23 mouse cellular contexts compared by ENCODE assay signal in genomic region chr11:69698574-69698973, GRCm38 (mm10). TPM values are rescaled to one million over a fixed set of nuclear protein-coding genes. Genes with fewer than 3 reads are reported as not detected.
DNase-seq lines count a peak whose midpoint lies in the region; ATAC-seq and TF ChIP-seq lines count a peak whose summit lies in the region.
"Had no signal": no experiment of that assay in that cellular context is flagged by ENCODE, and none has a peak within 500 bp of the region (broad histone marks: within the 10 kb centered on the region; RNA-seq: fewer than 3 reads in every experiment).

No protein-coding gene starts in this region.

- no peaks in the 10 kb centered on the region for H3K36me3 ChIP-seq in forebrain, postnatal 0 days (ENCODE audit: insufficient read depth)
- no peaks in the 10 kb centered on the region for H3K36me3 ChIP-seq in forebrain, embryonic 12.5 days (replicated peaks)
- H3K36me3 ChIP-seq in liver, embryonic 14.5 days (replicated peaks; ENCODE audit: control insufficient read depth, insufficient read depth, low read depth) = no peaks in the 10 kb centered on the region
- H3K36me3 ChIP-seq in liver, embryonic 11.5 days (ENCODE audit: control insufficient read depth, insufficient read depth, low read length) = no peaks in the 10 kb centered on the region
- no peaks in the 10 kb centered on the region for H3K36me3 ChIP-seq in E14TG2a.4 (ENCODE audit: insufficient read depth, low read length)
- H3K36me3 ChIP-seq: forebrain, embryonic 10.5 days; limb, embryonic 10.5 days; liver, embryonic 13.5 days; midbrain, embryonic 12.5 days had no signal

- H3K4me2 ChIP-seq in forebrain, postnatal 0 days (ENCODE audit: low read depth) = no peak overlapping the region
- H3K4me2 ChIP-seq in forebrain, embryonic 12.5 days = no peak overlapping the region
- no peak overlapping the region for H3K4me2 ChIP-seq in liver, embryonic 14.5 days (ENCODE audit: low read depth)
- no peak overlapping the region for H3K4me2 ChIP-seq in liver, embryonic 11.5 days
- H3K4me2 ChIP-seq: heart, embryonic 11.5 days; hindbrain, embryonic 14.5 days; liver, embryonic 13.5 days; midbrain, embryonic 12.5 days had no signal

- no peak for ATAC-seq in forebrain, postnatal 0 days
- ATAC-seq in forebrain, embryonic 12.5 days (ENCODE audit: low FRiP score) = no peak
- ATAC-seq in liver, embryonic 14.5 days (ENCODE audit: insufficient read depth) = no peak
- no peak for ATAC-seq in liver, embryonic 11.5 days (replicated peaks; ENCODE audit: low FRiP score)
- ATAC-seq: activated CD4-positive, CD25-positive, alpha-beta regulatory T cell, adult 4 months had no signal

- TF ChIP-seq EP300 in liver, embryonic 14.5 days (IDR thresholded peaks at IDR 0.05; ENCODE audit: low read depth) = no peak; the same call in 1 of the 2 replicates

- peaks cover 12% of the 10 kb centered on the region; the same call in 1 of the 2 replicates for H3K4me1 ChIP-seq in forebrain, postnatal 0 days (ENCODE audit: insufficient read depth)
- peaks cover 12% of the 10 kb centered on the region for H3K4me1 ChIP-seq in forebrain, embryonic 12.5 days
- peaks cover 0 to 8% of the 10 kb centered on the region in 2 experiments; a peak in 2 of 4 replicates for H3K4me1 ChIP-seq in liver, embryonic 14.5 days (replicated peaks; ENCODE audit: control insufficient read depth in 2 of 2, insufficient read depth in 2 of 2, low read length in 1 of 2)
- peaks cover 12% of the 10 kb centered on the region for H3K4me1 ChIP-seq in liver, embryonic 11.5 days (replicated peaks; ENCODE audit: control insufficient read depth, insufficient read depth, low read length)
- H3K4me1 ChIP-seq in E14TG2a.4 (replicated peaks; ENCODE audit: low read depth, low read length) = peaks cover 88% of the 10 kb centered on the region

- TF ChIP-seq CTCF in forebrain, postnatal 0 days (IDR thresholded peaks at IDR 0.05; ENCODE audit: low read depth) = peak; percentile 19; the same call in 1 of the 2 replicates
- TF ChIP-seq CTCF in liver, embryonic 14.5 days (IDR thresholded peaks at IDR 0.05; ENCODE audit: low read depth) = peak; percentile 51
- TF ChIP-seq CTCF in E14TG2a.4 (conservative IDR thresholded peaks at IDR 0.05; ENCODE audit: low read length) = peak; percentile 93

- H3K4me3 ChIP-seq in forebrain, postnatal 0 days (ENCODE audit: low read depth, low read length) = no peak overlapping the region
- H3K4me3 ChIP-seq in forebrain, embryonic 12.5 days (replicated peaks) = no peak overlapping the region
- H3K4me3 ChIP-seq in liver, embryonic 14.5 days (ENCODE audit: insufficient read depth in 1 of 2, low read depth in 2 of 2, low read length in 2 of 2) = no peak overlapping the region
- no peak overlapping the region for H3K4me3 ChIP-seq in liver, embryonic 11.5 days (ENCODE audit: low read depth, low read length)
- 0 out of 2 replicates have a peak overlapping the region, but pooled peaks have one; percentile 24 for H3K4me3 ChIP-seq in E14TG2a.4 (replicated peaks; ENCODE audit: low read length)
- H3K4me3 ChIP-seq: forebrain, embryonic 10.5 days; limb, embryonic 10.5 days; liver, embryonic 13.5 days; midbrain, embryonic 12.5 days had no signal

- H3K9ac ChIP-seq in forebrain, postnatal 0 days = no peak overlapping the region
- no peak overlapping the region for H3K9ac ChIP-seq in forebrain, embryonic 12.5 days
- H3K9ac ChIP-seq in liver, embryonic 14.5 days (replicated peaks) = no peak overlapping the region
- no peak overlapping the region for H3K9ac ChIP-seq in liver, embryonic 11.5 days (ENCODE audit: low read depth, low read length)
- H3K9ac ChIP-seq: hindbrain, embryonic 14.5 days; liver, embryonic 13.5 days; midbrain, embryonic 12.5 days had no signal

- no peaks in the 10 kb centered on the region for H3K9me3 ChIP-seq in forebrain, postnatal 0 days (ENCODE audit: low read length)
- H3K9me3 ChIP-seq in forebrain, embryonic 12.5 days = no peaks in the 10 kb centered on the region
- H3K9me3 ChIP-seq in liver, embryonic 14.5 days (ENCODE audit: control insufficient read depth, low read length) = no peaks in the 10 kb centered on the region
- no peaks in the 10 kb centered on the region for H3K9me3 ChIP-seq in liver, embryonic 11.5 days (ENCODE audit: control insufficient read depth, low read length)
- no peaks in the 10 kb centered on the region for H3K9me3 ChIP-seq in E14TG2a.4 (ENCODE audit: low read length)
- H3K9me3 ChIP-seq: forebrain, embryonic 10.5 days; limb, embryonic 10.5 days; liver, embryonic 13.5 days; midbrain, embryonic 12.5 days had no signal

- 69% methylated on average over 5 of the region's 5 CpGs for WGBS in forebrain, postnatal 0 days
- 72% methylated on average over 5 of the region's 5 CpGs for WGBS in forebrain, embryonic 12.5 days
- WGBS in liver, embryonic 14.5 days (ENCODE audit: insufficient replicate concordance) = 65% methylated on average over 5 of the region's 5 CpGs
- 66% methylated on average over 5 of the region's 5 CpGs for WGBS in liver, embryonic 11.5 days

- no peak for DNase-seq in forebrain, postnatal 0 days
- DNase-seq in liver, embryonic 14.5 days (ENCODE audit: low read depth in 3 of 3, low spot score in 3 of 3) = no peak
- DNase-seq in liver, embryonic 11.5 days (ENCODE audit: low spot score) = no peak
- DNase-seq in R1 (ENCODE audit: low read depth, low spot score) = peak; percentile 91
- DNase-seq in retina, postnatal 1 day = no peak
- no peak for DNase-seq in left cerebral cortex, adult 9 months (ENCODE audit: low spot score in 2 of 2)
- DNase-seq: adrenal gland, postnatal 14 days; cerebellum, adult 18-20 months; gastrocnemius, postnatal 25 days; kidney, adult 8-10 months; layer of hippocampus, postnatal 36 days; liver, embryonic 13.5 days; lung, postnatal 36 days; right cerebral cortex, postnatal 4 days had no signal

- H3K27ac ChIP-seq in forebrain, postnatal 0 days (ENCODE audit: low read depth, low read length) = no peak overlapping the region
- no peak overlapping the region for H3K27ac ChIP-seq in forebrain, embryonic 12.5 days
- H3K27ac ChIP-seq in liver, embryonic 14.5 days = no peak overlapping the region
- H3K27ac ChIP-seq in liver, embryonic 11.5 days (ENCODE audit: low read depth, low read length) = no peak overlapping the region
- H3K27ac ChIP-seq: forebrain, embryonic 10.5 days; hindbrain, embryonic 14.5 days; limb, embryonic 10.5 days; liver, embryonic 13.5 days; midbrain, embryonic 12.5 days had no signal

- H3K27me3 ChIP-seq in forebrain, postnatal 0 days (ENCODE audit: insufficient read depth, low read length) = no peaks in the 10 kb centered on the region
- 0 out of 2 replicates have a peak, but pooled peaks cover 2% of the 10 kb centered on the region for H3K27me3 ChIP-seq in forebrain, embryonic 12.5 days
- H3K27me3 ChIP-seq in liver, embryonic 14.5 days (ENCODE audit: control insufficient read depth, insufficient read depth, low read length) = no peaks in the 10 kb centered on the region
- H3K27me3 ChIP-seq in liver, embryonic 11.5 days (replicated peaks; ENCODE audit: control insufficient read depth, insufficient read depth, low read length) = no peaks in the 10 kb centered on the region
- H3K27me3 ChIP-seq in E14TG2a.4 (ENCODE audit: insufficient read depth, low read length) = no peaks in the 10 kb centered on the region

RNA-seq across cellular contexts. Expression of gene Tnfsfm13, which starts 2.7 kb away (rescaled TPM):
- total RNA-seq in forebrain, postnatal 0 days (2014; rRNA removed) = 0.95 and 4.4 TPM in 2 replicates
- polyA plus RNA-seq in forebrain, postnatal 0 days (2015; fragmentation: Nextera tagmentation; extraction: Ambion mirVana) = 1.4 and 2.1 TPM in 2 replicates
- 0.51 and 0.84 TPM in 2 replicates for polyA plus RNA-seq in forebrain, embryonic 12.5 days (2016; fragmentation: Nextera tagmentation; extraction: Ambion mirVana)
- 0.53 and 0.80 TPM in 2 replicates for polyA plus RNA-seq in liver, embryonic 14.5 days (2012; rRNA removed)
- 0.70 and 1.7 TPM in 2 replicates for polyA plus RNA-seq in liver, embryonic 14.5 days (2014; fragmentation: Nextera tagmentation; extraction: Ambion mirVana)
- 1.7 and 2.6 TPM in 2 replicates for polyA plus RNA-seq in liver, embryonic 11.5 days (2014; fragmentation: Nextera tagmentation; extraction: Ambion mirVana)
- polyA plus RNA-seq: activated CD4-positive, CD25-positive, alpha-beta regulatory T cell, adult 4 months had no signal

RNA-seq across cellular contexts. Expression of gene Tnfsf12, which starts 2.9 kb away (rescaled TPM):
- 3.3 and 6.7 TPM in 2 replicates for total RNA-seq in forebrain, postnatal 0 days (2014; rRNA removed)
- 4.3 and 7.4 TPM in 2 replicates for polyA plus RNA-seq in forebrain, postnatal 0 days (2015; fragmentation: Nextera tagmentation; extraction: Ambion mirVana)
- polyA plus RNA-seq in forebrain, embryonic 12.5 days (2016; fragmentation: Nextera tagmentation; extraction: Ambion mirVana) = 1.3 and 1.6 TPM in 2 replicates
- polyA plus RNA-seq in liver, embryonic 14.5 days (2012; rRNA removed) = 3.7 and 4.3 TPM in 2 replicates
- polyA plus RNA-seq in liver, embryonic 14.5 days (2014; fragmentation: Nextera tagmentation; extraction: Ambion mirVana) = 2.6 and 3.1 TPM in 2 replicates
- polyA plus RNA-seq in liver, embryonic 11.5 days (2014; fragmentation: Nextera tagmentation; extraction: Ambion mirVana) = 4.5 and 6.0 TPM in 2 replicates
- polyA plus RNA-seq: activated CD4-positive, CD25-positive, alpha-beta regulatory T cell, adult 4 months had no signal

RNA-seq across cellular contexts. Expression of gene Tnfsf13, which starts 13.0 kb away (rescaled TPM):
- total RNA-seq in forebrain, postnatal 0 days (2014; rRNA removed) = 1.3 TPM in 1 of 2 replicates, not detected in the other
- polyA plus RNA-seq in forebrain, postnatal 0 days (2015; fragmentation: Nextera tagmentation; extraction: Ambion mirVana) = 0.48 and 0.61 TPM in 2 replicates
- 0.26 TPM in 1 of 2 replicates, not detected in the other for polyA plus RNA-seq in forebrain, embryonic 12.5 days (2016; fragmentation: Nextera tagmentation; extraction: Ambion mirVana)
- 0.21 and 0.26 TPM in 2 replicates for polyA plus RNA-seq in liver, embryonic 14.5 days (2012; rRNA removed)
- 0.20 TPM in 1 of 2 replicates, not detected in the other for polyA plus RNA-seq in liver, embryonic 14.5 days (2014; fragmentation: Nextera tagmentation; extraction: Ambion mirVana)
- polyA plus RNA-seq in liver, embryonic 11.5 days (2014; fragmentation: Nextera tagmentation; extraction: Ambion mirVana) = 0.37 TPM in 1 of 2 replicates, not detected in the other
- polyA plus RNA-seq: activated CD4-positive, CD25-positive, alpha-beta regulatory T cell, adult 4 months; forebrain, embryonic 10.5 days; heart, embryonic 11.5 days; liver, embryonic 13.5 days; stomach, embryonic 14.5 days had no signal

RNA-seq across cellular contexts. Expression of gene Senp3, which starts 16.7 kb away (rescaled TPM):
- 79.2 and 82.4 TPM in 2 replicates for total RNA-seq in forebrain, postnatal 0 days (2014; rRNA removed)
- 60.6 and 77.6 TPM in 2 replicates for polyA plus RNA-seq in forebrain, postnatal 0 days (2015; fragmentation: Nextera tagmentation; extraction: Ambion mirVana)
- polyA plus RNA-seq in forebrain, embryonic 12.5 days (2016; fragmentation: Nextera tagmentation; extraction: Ambion mirVana) = 106 and 119 TPM in 2 replicates
- 37.0 and 45.8 TPM in 2 replicates for polyA plus RNA-seq in liver, embryonic 14.5 days (2012; rRNA removed)
- polyA plus RNA-seq in liver, embryonic 14.5 days (2014; fragmentation: Nextera tagmentation; extraction: Ambion mirVana) = 21.0 and 24.5 TPM in 2 replicates
- 75.4 and 79.1 TPM in 2 replicates for polyA plus RNA-seq in liver, embryonic 11.5 days (2014; fragmentation: Nextera tagmentation; extraction: Ambion mirVana)

RNA-seq across cellular contexts. Expression of gene Eif4a1, which starts 26.4 kb away (rescaled TPM):
- total RNA-seq in forebrain, postnatal 0 days (2014; rRNA removed) = 1,003 and 1,045 TPM in 2 replicates
- polyA plus RNA-seq in forebrain, postnatal 0 days (2015; fragmentation: Nextera tagmentation; extraction: Ambion mirVana) = 614 and 772 TPM in 2 replicates
- 694 and 751 TPM in 2 replicates for polyA plus RNA-seq in forebrain, embryonic 12.5 days (2016; fragmentation: Nextera tagmentation; extraction: Ambion mirVana)
- polyA plus RNA-seq in liver, embryonic 14.5 days (2012; rRNA removed) = 312 and 420 TPM in 2 replicates
- 316 TPM in 2 replicates for polyA plus RNA-seq in liver, embryonic 14.5 days (2014; fragmentation: Nextera tagmentation; extraction: Ambion mirVana)
- 755 and 757 TPM in 2 replicates for polyA plus RNA-seq in liver, embryonic 11.5 days (2014; fragmentation: Nextera tagmentation; extraction: Ambion mirVana)

Comparison
In these comparisons a context has a peak if more than half of its experiments do, and no peak if none do; other contexts are left out.
1. CTCF ChIP-seq: peak in every context shown above with its lines; median percentile 93 in E14TG2a.4; 51 in liver, embryonic 14.5 days; 19 in forebrain, postnatal 0 days.